Mouse (Mus musculus): ENCODE data around the gene Cpox. TPM values are rescaled to one million over a fixed set of nuclear protein-coding genes. Genes with fewer than 3 reads are reported as not detected.

Gene Cpox
- polyA plus RNA-seq, 1 experiment from 2014 or later = 10.8 TPM

- Histone ChIP-seq H3K9ac (no peak overlapping the region), H3K4me3 (no peak overlapping the region), H3K9me3 (no peaks in the 10 kb centered on the region), H3K27ac (no peak overlapping the region), H3K4me2 (no peak overlapping the region), H3K4me1 (replicated peaks) (no peaks in the 10 kb centered on the region), H3K27me3 (no peaks in the 10 kb centered on the region), H3K36me3 (peaks cover 8% of the 10 kb centered on the region; the same call in 1 of the 2 replicates)
- ATAC-seq (ENCODE audit: low FRiP score) = no peak
- 85% methylated on average over 20 of the region's 20 CpGs for WGBS
Measured at GRCm38 (mm10) chr16:58685548-58686537, 15.8 kb downstream of the Cpox start.

GRCm38 (mm10) chr16:58688534-58688933, 18.4 kb downstream of the Cpox start:
- Histone ChIP-seq H3K4me3 (no peak overlapping the region), H3K27me3 (no peaks in the 10 kb centered on the region), H3K9me3 (no peaks in the 10 kb centered on the region), H3K27ac (no peak overlapping the region), H3K4me1 (replicated peaks) (no peaks in the 10 kb centered on the region), H3K9ac (no peak overlapping the region), H3K36me3 (no peaks in the 10 kb centered on the region), H3K4me2 (no peak overlapping the region)
- 97% methylated on average over 1 of the region's 1 CpGs for WGBS
- no peak for ATAC-seq (ENCODE audit: low FRiP score)

- no peak for ATAC-seq (ENCODE audit: low FRiP score)
- H3K36me3 ChIP-seq = no peaks in the 10 kb centered on the region
- no peak overlapping the region for H3K4me2 ChIP-seq
Measured at GRCm38 (mm10) chr16:58689555-58690169, 19.6 kb downstream of the Cpox start.

GRCm38 (mm10) chr16:58690322-58690732, 20.2 kb downstream of the Cpox start:
- Histone ChIP-seq H3K4me2 (no peak overlapping the region), H3K4me1 (replicated peaks) (no peaks in the 10 kb centered on the region), H3K36me3 (no peaks in the 10 kb centered on the region), H3K9ac (no peak overlapping the region), H3K27ac (no peak overlapping the region), H3K4me3 (no peak overlapping the region), H3K9me3 (no peaks in the 10 kb centered on the region), H3K27me3 (no peaks in the 10 kb centered on the region)
- no peak for ATAC-seq (ENCODE audit: low FRiP score)
- 90% methylated on average over 5 of the region's 5 CpGs for WGBS

More at GRCm38 (mm10) chr16:58689555-58690169, 19.6 kb downstream of the Cpox start:
- Histone ChIP-seq H3K27me3 (no peaks in the 10 kb centered on the region), H3K9me3 (no peaks in the 10 kb centered on the region), H3K4me3 (no peak overlapping the region), H3K27ac (no peak overlapping the region), H3K4me1 (replicated peaks) (no peaks in the 10 kb centered on the region), H3K9ac (no peak overlapping the region)
- WGBS = 90% methylated on average over 5 of the region's 5 CpGs

- Histone ChIP-seq H3K4me1 (replicated peaks) (no peaks in the 10 kb centered on the region), H3K27me3 (no peaks in the 10 kb centered on the region), H3K27ac (no peak overlapping the region), H3K4me3 (no peak overlapping the region), H3K9ac (no peak overlapping the region), H3K36me3 (no peaks in the 10 kb centered on the region), H3K9me3 (no peaks in the 10 kb centered on the region), H3K4me2 (no peak overlapping the region)
- no peak for ATAC-seq (ENCODE audit: low FRiP score)
- 92% methylated on average over 5 of the region's 5 CpGs for WGBS
Measured at GRCm38 (mm10) chr16:58694091-58694490, 24.0 kb downstream of the Cpox start.

GRCm38 (mm10) chr16:58696796-58697195, 26.7 kb downstream of the Cpox start:
- no peak for ATAC-seq (ENCODE audit: low FRiP score)
- Histone ChIP-seq H3K4me3 (no peak overlapping the region), H3K27ac (no peak overlapping the region), H3K9ac (no peak overlapping the region), H3K36me3 (no peaks in the 10 kb centered on the region), H3K27me3 (no peaks in the 10 kb centered on the region), H3K4me2 (no peak overlapping the region), H3K9me3 (no peaks in the 10 kb centered on the region), H3K4me1 (replicated peaks) (no peaks in the 10 kb centered on the region)
- WGBS = 86% methylated on average over 3 of the region's 3 CpGs

- no peak overlapping the region for H3K9ac ChIP-seq
- 100% methylated on average over 1 of the region's 1 CpGs for WGBS
- no peaks in the 10 kb centered on the region for H3K27me3 ChIP-seq
- no peaks in the 10 kb centered on the region for H3K9me3 ChIP-seq
- no peak overlapping the region for H3K4me2 ChIP-seq
- ATAC-seq (ENCODE audit: low FRiP score) = no peak
- no peak overlapping the region for H3K27ac ChIP-seq
- no peaks in the 10 kb centered on the region for H3K4me1 ChIP-seq (replicated peaks)
- no peaks in the 10 kb centered on the region for H3K36me3 ChIP-seq
- H3K4me3 ChIP-seq = no peak overlapping the region
Measured at GRCm38 (mm10) chr16:58697261-58697660, 27.2 kb downstream of the Cpox start.

GRCm38 (mm10) chr16:58700174-58700573, 30.1 kb downstream of the Cpox start:
- Histone ChIP-seq H3K4me2 (no peak overlapping the region), H3K4me1 (replicated peaks) (no peaks in the 10 kb centered on the region), H3K4me3 (no peak overlapping the region), H3K36me3 (no peaks in the 10 kb centered on the region), H3K9me3 (no peaks in the 10 kb centered on the region), H3K27ac (no peak overlapping the region), H3K9ac (no peak overlapping the region), H3K27me3 (no peaks in the 10 kb centered on the region)
- ATAC-seq (ENCODE audit: low FRiP score) = no peak
- WGBS = 84% methylated on average over 6 of the region's 6 CpGs

- WGBS = 84% methylated on average over 12 of the region's 12 CpGs
- Histone ChIP-seq H3K27me3 (no peaks in the 10 kb centered on the region), H3K4me2 (no peak overlapping the region)
Measured at GRCm38 (mm10) chr16:58700816-58701424, 30.8 kb downstream of the Cpox start.

GRCm38 (mm10) chr16:58701779-58702178, 31.7 kb downstream of the Cpox start:
- Histone ChIP-seq H3K9ac (no peak overlapping the region), H3K27ac (no peak overlapping the region)

More at GRCm38 (mm10) chr16:58700816-58701424, 30.8 kb downstream of the Cpox start:
- Histone ChIP-seq H3K36me3 (no peaks in the 10 kb centered on the region), H3K27ac (no peak overlapping the region), H3K9me3 (no peaks in the 10 kb centered on the region), H3K9ac (no peak overlapping the region), H3K4me3 (no peak overlapping the region), H3K4me1 (replicated peaks) (no peaks in the 10 kb centered on the region)
- no peak for ATAC-seq (ENCODE audit: low FRiP score)

GRCm38 (mm10) chr16:58702329-58702932, 32.3 kb downstream of the Cpox start:
- H3K9me3 ChIP-seq = no peaks in the 10 kb centered on the region
- no peaks in the 10 kb centered on the region for H3K4me1 ChIP-seq (replicated peaks)
- no peak overlapping the region for H3K9ac ChIP-seq
- no peaks in the 10 kb centered on the region for H3K36me3 ChIP-seq
- H3K4me3 ChIP-seq = no peak overlapping the region
- WGBS = 88% methylated on average over 10 of the region's 10 CpGs
- no peak for ATAC-seq (ENCODE audit: low FRiP score)
- no peak overlapping the region for H3K27ac ChIP-seq
- no peak overlapping the region for H3K4me2 ChIP-seq
- H3K27me3 ChIP-seq = no peaks in the 10 kb centered on the region

More at GRCm38 (mm10) chr16:58701779-58702178, 31.7 kb downstream of the Cpox start:
- 78% methylated on average over 6 of the region's 6 CpGs for WGBS
- Histone ChIP-seq H3K36me3 (no peaks in the 10 kb centered on the region), H3K9me3 (no peaks in the 10 kb centered on the region), H3K4me2 (no peak overlapping the region), H3K4me1 (replicated peaks) (no peaks in the 10 kb centered on the region), H3K27me3 (no peaks in the 10 kb centered on the region), H3K4me3 (no peak overlapping the region)
- no peak for ATAC-seq (ENCODE audit: low FRiP score)
